Mouse (Mus musculus): ENCODE measurements at regions not wholly inside any gene's neighbourhood (a gene's known extent, or its start where the extent isn't known, plus 50 kb on each side); places are given as distances from the start of the nearest gene placed in this dataset.

DNA sequence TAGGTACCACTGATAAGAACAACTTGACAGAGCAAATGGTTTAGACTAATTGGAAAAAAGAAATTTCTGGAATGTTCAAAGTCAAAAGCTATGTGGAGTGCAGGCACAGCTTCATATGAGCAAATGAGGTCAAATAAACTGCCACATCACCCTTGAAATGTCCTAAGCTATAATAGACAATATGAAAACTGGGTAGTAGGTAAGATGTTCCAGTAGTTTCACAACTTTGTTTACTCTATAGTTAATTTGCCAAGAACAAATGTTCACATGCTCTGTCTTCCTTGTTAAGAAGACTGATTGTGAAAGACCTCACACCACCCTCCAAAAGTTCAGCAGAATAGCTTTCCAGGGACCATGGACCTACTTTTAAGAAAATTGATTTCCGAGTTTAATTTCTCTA lies 301.7 kb upstream of the Rarb start:
- TF ChIP-seq POLR2A (IDR thresholded peaks at IDR 0.05; ENCODE audit: borderline replicate concordance, extremely low read depth, insufficient read depth, insufficient read length): no peak
- no peak overlapping the region for H3K4me2 ChIP-seq (replicated peaks; ENCODE audit: low read depth, low read length, severe bottlenecking)

DNA sequence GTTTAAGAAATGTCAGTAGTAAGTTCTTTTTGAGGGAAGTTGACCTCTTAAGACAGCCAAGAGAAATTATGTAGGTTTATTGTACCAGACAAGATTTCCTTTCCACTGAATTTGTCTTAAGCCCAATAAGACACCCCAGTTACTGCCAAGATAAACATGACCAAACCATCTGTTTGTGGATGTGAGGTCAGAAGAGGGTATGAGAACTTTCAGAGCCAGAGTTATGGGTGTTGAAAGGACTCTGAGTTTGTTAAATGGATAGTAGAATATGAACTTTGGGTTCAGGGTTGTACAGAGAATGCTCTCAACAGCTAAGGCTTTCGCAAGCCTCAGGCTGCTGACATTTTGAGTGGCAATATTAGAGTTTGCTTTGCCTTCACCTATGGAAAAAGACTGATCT lies 287.7 kb upstream of the Rarb start:
- no peak overlapping the region for H3K4me2 ChIP-seq (replicated peaks; ENCODE audit: low read depth, low read length, severe bottlenecking)
- 85% methylated on average over 1 of the region's 1 CpGs for WGBS
- TF ChIP-seq POLR2A (IDR thresholded peaks at IDR 0.05; ENCODE audit: borderline replicate concordance, extremely low read depth, insufficient read depth, insufficient read length): no peak
- H3K27me3 ChIP-seq (ENCODE audit: control insufficient read depth, insufficient read depth, low read length): no peaks in the 10 kb centered on the region
- H3K9ac ChIP-seq (ENCODE audit: low read depth, low read length, severe bottlenecking): no peak overlapping the region
- no peaks in the 10 kb centered on the region for H3K9me3 ChIP-seq (ENCODE audit: control insufficient read depth, low read length)
- no peak overlapping the region for H3K27ac ChIP-seq (replicated peaks; ENCODE audit: low read depth, low read length)
- no peak overlapping the region for H3K4me3 ChIP-seq (replicated peaks; ENCODE audit: low read length)
- ATAC-seq (ENCODE audit: low FRiP score, low read depth) (no peak), DNase-seq (ENCODE audit: low spot score) (no peak)
- H3K36me3 ChIP-seq (ENCODE audit: control insufficient read depth, insufficient read depth, low read length): no peaks in the 10 kb centered on the region
- H3K4me1 ChIP-seq (ENCODE audit: control insufficient read depth, insufficient read depth, low read length): no peaks in the 10 kb centered on the region

More for the DNA sequence above, 301.7 kb upstream of the Rarb start:
- H3K4me1 ChIP-seq (ENCODE audit: control insufficient read depth, insufficient read depth, low read length): no peaks in the 10 kb centered on the region
- no peak overlapping the region for H3K4me3 ChIP-seq (replicated peaks; ENCODE audit: low read length)
- ATAC-seq (ENCODE audit: low FRiP score, low read depth) (no peak), DNase-seq (ENCODE audit: low spot score) (no peak)
- no peaks in the 10 kb centered on the region for H3K27me3 ChIP-seq (ENCODE audit: control insufficient read depth, insufficient read depth, low read length)
- H3K36me3 ChIP-seq (ENCODE audit: control insufficient read depth, insufficient read depth, low read length): no peaks in the 10 kb centered on the region
- no peak overlapping the region for H3K9ac ChIP-seq (ENCODE audit: low read depth, low read length, severe bottlenecking)
- H3K27ac ChIP-seq (replicated peaks; ENCODE audit: low read depth, low read length): no peak overlapping the region
- no peaks in the 10 kb centered on the region for H3K9me3 ChIP-seq (ENCODE audit: control insufficient read depth, low read length)
- WGBS: 91% methylated on average over 1 of the region's 1 CpGs

DNA sequence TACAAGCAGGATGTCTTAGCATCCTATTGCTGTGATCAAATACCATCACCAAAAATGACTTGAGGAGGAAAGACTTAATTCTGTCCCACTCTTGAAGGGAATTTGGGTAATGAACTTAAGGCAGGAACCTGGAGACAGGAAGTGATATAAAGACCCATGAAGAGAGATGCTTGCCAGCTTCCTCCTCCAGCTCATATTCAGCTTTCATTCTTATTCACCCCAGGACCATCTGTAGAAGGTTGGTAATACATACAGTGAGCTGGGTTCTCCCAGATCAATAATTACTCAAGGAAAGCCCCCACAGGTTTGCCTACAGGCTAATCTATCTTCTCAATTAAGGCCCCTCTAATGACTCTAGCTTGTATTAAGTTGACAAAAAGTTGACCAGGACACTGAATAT lies 283.5 kb upstream of the Rarb start:
- no peaks in the 10 kb centered on the region for H3K4me1 ChIP-seq (ENCODE audit: control insufficient read depth, insufficient read depth, low read length)
- H3K4me3 ChIP-seq (replicated peaks; ENCODE audit: low read length): no peak overlapping the region
- no peak for TF ChIP-seq POLR2A (IDR thresholded peaks at IDR 0.05; ENCODE audit: borderline replicate concordance, extremely low read depth, insufficient read depth, insufficient read length)
- no peak overlapping the region for H3K9ac ChIP-seq (ENCODE audit: low read depth, low read length, severe bottlenecking)
- no peak for DNase-seq (ENCODE audit: low spot score)
- no peaks in the 10 kb centered on the region for H3K27me3 ChIP-seq (ENCODE audit: control insufficient read depth, insufficient read depth, low read length)
- no peak for ATAC-seq (ENCODE audit: low FRiP score, low read depth)
- no peaks in the 10 kb centered on the region for H3K36me3 ChIP-seq (ENCODE audit: control insufficient read depth, insufficient read depth, low read length)
- H3K4me2 ChIP-seq (replicated peaks; ENCODE audit: low read depth, low read length, severe bottlenecking): no peak overlapping the region
- no peaks in the 10 kb centered on the region for H3K9me3 ChIP-seq (ENCODE audit: control insufficient read depth, low read length)
- no peak overlapping the region for H3K27ac ChIP-seq (replicated peaks; ENCODE audit: low read depth, low read length)

DNA sequence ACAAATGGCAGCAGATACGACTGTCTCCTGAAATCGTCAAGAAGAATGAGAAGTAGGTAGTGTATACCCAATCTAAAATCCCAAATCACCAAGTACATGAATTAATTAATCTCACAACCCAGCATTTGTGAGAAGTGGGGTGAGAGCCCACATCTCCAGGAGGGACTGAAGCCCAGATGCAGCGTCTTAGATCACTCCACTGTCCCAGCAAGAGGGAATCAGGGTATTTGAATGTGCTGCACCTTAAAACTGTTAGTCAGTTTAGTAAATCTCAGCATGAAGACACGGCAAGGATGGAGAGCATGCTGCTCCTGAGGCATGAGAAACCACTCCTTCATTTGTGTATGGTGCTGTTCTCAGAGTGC lies 271.6 kb upstream of the Rarb start:
- 61% methylated on average over 4 of the region's 4 CpGs for WGBS

DNA sequence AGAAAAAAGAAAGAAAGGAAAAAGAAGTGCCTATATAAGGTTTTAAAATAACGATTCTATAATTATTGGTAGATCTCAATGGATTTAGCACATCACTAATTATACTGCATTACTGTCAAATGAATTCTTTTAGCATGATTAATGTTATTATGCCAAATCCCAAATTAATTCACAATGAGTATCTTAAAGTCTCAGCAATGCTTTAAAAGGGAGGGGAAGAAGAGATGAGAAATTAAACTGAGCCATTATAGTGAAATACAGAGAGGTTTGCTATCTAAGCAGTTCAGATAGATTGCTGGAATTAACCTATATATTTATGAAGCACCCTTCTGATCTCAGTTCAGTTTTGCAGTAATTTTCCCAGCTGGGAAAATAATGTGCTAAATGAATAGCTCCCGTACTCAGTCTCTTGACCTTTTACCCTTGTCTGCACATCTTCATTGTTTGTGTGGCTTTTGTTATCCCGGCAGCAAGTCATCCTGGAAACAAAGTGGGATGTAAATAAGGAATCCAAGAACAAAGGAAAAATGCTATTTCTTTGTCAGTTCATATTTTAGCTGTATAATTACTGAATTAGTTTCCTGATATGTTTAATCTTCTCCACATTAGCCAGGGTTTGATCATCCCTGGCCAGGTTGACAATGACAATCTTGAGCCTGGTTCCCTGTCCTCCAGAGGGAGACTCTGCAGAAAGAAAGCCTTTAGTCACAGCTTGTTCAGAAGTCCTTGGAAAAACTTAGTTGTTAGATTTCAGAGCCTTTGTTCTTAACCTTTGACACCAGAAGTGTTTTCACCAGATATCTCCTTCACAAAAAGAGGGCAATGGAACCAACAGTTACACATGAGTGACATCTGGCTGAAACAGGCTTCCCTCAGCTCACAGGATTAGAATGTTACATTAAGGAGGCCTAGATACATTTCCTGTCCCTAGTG lies 270.9 kb upstream of the Rarb start:
- ATAC-seq (ENCODE audit: low FRiP score, low read depth) (no peak), DNase-seq (ENCODE audit: low spot score) (no peak)
- H3K36me3 ChIP-seq (ENCODE audit: control insufficient read depth, insufficient read depth, low read length): no peaks in the 10 kb centered on the region
- 68% methylated on average over 3 of the region's 3 CpGs for WGBS
- no peak overlapping the region for H3K27ac ChIP-seq (replicated peaks; ENCODE audit: low read depth, low read length)
- no peak overlapping the region for H3K4me2 ChIP-seq (replicated peaks; ENCODE audit: low read depth, low read length, severe bottlenecking)
- no peak overlapping the region for H3K9ac ChIP-seq (ENCODE audit: low read depth, low read length, severe bottlenecking)
- no peaks in the 10 kb centered on the region for H3K27me3 ChIP-seq (ENCODE audit: control insufficient read depth, insufficient read depth, low read length)
- TF ChIP-seq POLR2A (IDR thresholded peaks at IDR 0.05; ENCODE audit: borderline replicate concordance, extremely low read depth, insufficient read depth, insufficient read length): no peak
- H3K4me1 ChIP-seq (ENCODE audit: control insufficient read depth, insufficient read depth, low read length): no peaks in the 10 kb centered on the region
- H3K4me3 ChIP-seq (replicated peaks; ENCODE audit: low read length): no peak overlapping the region
- H3K9me3 ChIP-seq (ENCODE audit: control insufficient read depth, low read length): no peaks in the 10 kb centered on the region

More for the DNA sequence above, 271.6 kb upstream of the Rarb start:
- Histone ChIP-seq H3K4me3 (replicated peaks; ENCODE audit: low read length) (no peak overlapping the region), H3K4me1 (ENCODE audit: control insufficient read depth, insufficient read depth, low read length) (no peaks in the 10 kb centered on the region), H3K9me3 (ENCODE audit: control insufficient read depth, low read length) (no peaks in the 10 kb centered on the region), H3K9ac (ENCODE audit: low read depth, low read length, severe bottlenecking) (no peak overlapping the region), H3K36me3 (ENCODE audit: control insufficient read depth, insufficient read depth, low read length) (no peaks in the 10 kb centered on the region), H3K4me2 (replicated peaks; ENCODE audit: low read depth, low read length, severe bottlenecking) (no peak overlapping the region), H3K27me3 (ENCODE audit: control insufficient read depth, insufficient read depth, low read length) (no peaks in the 10 kb centered on the region), H3K27ac (replicated peaks; ENCODE audit: low read depth, low read length) (no peak overlapping the region)
- ATAC-seq (ENCODE audit: low FRiP score, low read depth): no peak
- DNase-seq (ENCODE audit: low spot score): no peak
- no peak for TF ChIP-seq POLR2A (IDR thresholded peaks at IDR 0.05; ENCODE audit: borderline replicate concordance, extremely low read depth, insufficient read depth, insufficient read length)
